Mouse (Mus musculus): ENCODE measurements at regions not wholly inside any gene's neighbourhood (a gene's known extent, or its start where the extent isn't known, plus 50 kb on each side); places are given as distances from the start of the nearest gene placed in this dataset.

DNA sequence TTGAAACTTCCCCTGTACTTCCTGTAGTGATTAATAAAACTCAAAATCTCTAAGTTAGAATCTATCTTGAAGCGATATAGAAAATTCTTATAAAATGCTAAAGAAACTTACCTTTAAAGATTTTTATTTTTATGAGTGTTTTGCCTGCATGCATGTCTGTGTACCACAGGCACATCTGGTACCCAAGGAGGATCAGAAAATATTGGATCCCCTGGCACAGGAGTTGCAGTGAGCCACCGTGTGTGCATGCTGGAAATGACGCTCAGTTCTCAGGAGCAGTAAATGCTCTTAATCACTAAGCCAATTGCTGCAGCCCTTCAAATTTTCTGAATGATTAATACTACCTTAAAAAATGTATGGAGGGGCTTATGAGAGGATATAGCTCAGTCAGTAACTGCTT is 142.8 kb upstream of the 4931417E11Rik start:
- Histone ChIP-seq H3K27me3 (replicated peaks; ENCODE audit: control insufficient read depth, insufficient read depth, low read length) (no peaks in the 10 kb centered on the region), H3K9ac (ENCODE audit: low read depth, low read length) (no peak overlapping the region), H3K4me2 (no peak overlapping the region), H3K4me1 (replicated peaks; ENCODE audit: control insufficient read depth, insufficient read depth, low read length) (no peaks in the 10 kb centered on the region), H3K9me3 (ENCODE audit: control insufficient read depth, low read length) (no peaks in the 10 kb centered on the region), H3K27ac (ENCODE audit: low read depth, low read length) (no peak overlapping the region), H3K4me3 (ENCODE audit: low read depth, low read length) (no peak overlapping the region), H3K36me3 (ENCODE audit: control insufficient read depth, insufficient read depth, low read length) (no peaks in the 10 kb centered on the region)
- no peak for ATAC-seq (replicated peaks; ENCODE audit: low FRiP score)
- DNase-seq (ENCODE audit: low spot score), result no peak
- WGBS, result 75% methylated on average over 3 of the region's 3 CpGs

DNA sequence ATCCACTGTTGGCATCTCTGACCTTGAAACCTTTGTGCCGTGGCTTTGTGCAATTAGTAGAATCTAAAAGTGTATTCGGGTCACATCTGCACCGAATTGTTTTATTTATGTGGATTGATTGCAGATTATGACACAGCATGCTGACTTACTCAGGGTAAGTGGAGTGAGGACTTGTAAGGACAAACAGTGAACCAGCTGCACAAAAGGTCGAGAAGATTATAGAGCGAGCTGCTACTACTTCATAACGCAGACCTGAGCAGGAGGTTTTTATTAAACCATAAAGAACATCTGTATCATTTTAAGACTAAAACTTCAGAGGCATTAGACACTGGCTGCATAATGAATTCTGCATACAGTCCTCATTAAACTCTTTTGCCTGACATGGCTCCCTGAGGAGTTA is 142.4 kb upstream of the 4931417E11Rik start:
- Histone ChIP-seq H3K4me1 (replicated peaks; ENCODE audit: control insufficient read depth, insufficient read depth, low read length) (no peaks in the 10 kb centered on the region), H3K27ac (ENCODE audit: low read depth, low read length) (no peak overlapping the region), H3K9me3 (ENCODE audit: control insufficient read depth, low read length) (no peaks in the 10 kb centered on the region), H3K4me3 (ENCODE audit: low read depth, low read length) (no peak overlapping the region), H3K4me2 (no peak overlapping the region), H3K27me3 (replicated peaks; ENCODE audit: control insufficient read depth, insufficient read depth, low read length) (no peaks in the 10 kb centered on the region), H3K9ac (ENCODE audit: low read depth, low read length) (no peak overlapping the region), H3K36me3 (ENCODE audit: control insufficient read depth, insufficient read depth, low read length) (no peaks in the 10 kb centered on the region)
- DNase-seq (ENCODE audit: low spot score) (no peak), ATAC-seq (replicated peaks; ENCODE audit: low FRiP score) (no peak)
- WGBS, result 70% methylated on average over 6 of the region's 6 CpGs

DNA sequence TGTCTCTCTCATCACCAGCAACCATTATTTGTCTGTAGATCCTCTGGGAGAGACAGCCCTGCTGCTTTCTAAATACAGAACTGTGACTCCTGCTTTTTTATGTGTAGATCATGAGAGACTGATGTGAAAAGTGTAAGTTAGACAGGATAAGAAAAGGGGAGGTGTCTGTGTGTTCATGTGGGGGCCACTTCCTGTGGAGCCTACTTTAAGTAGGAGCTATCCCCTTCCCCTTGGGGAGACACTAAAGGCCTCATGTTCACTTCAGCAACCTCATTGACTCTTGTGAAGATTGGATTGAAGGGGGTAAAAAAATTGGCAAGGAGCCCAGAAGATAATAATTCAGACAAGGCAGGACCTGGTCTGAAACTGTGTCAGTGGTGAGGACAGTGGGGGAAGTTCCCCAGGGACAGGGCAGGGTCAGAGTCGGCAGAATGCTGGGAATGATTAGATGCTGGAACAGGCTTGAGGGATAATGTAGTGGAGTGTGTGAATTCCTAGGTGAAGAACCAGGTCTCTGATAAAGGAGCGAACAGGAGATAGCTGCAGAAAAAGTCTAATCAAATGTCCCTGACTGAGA is 140.7 kb upstream of the 4931417E11Rik start:
- Histone ChIP-seq H3K4me3 (ENCODE audit: low read depth, low read length) (no peak overlapping the region), H3K9me3 (ENCODE audit: control insufficient read depth, low read length) (no peaks in the 10 kb centered on the region), H3K36me3 (ENCODE audit: control insufficient read depth, insufficient read depth, low read length) (no peaks in the 10 kb centered on the region), H3K27me3 (replicated peaks; ENCODE audit: control insufficient read depth, insufficient read depth, low read length) (no peaks in the 10 kb centered on the region), H3K27ac (ENCODE audit: low read depth, low read length) (no peak overlapping the region), H3K9ac (ENCODE audit: low read depth, low read length) (no peak overlapping the region), H3K4me2 (no peak overlapping the region), H3K4me1 (replicated peaks; ENCODE audit: control insufficient read depth, insufficient read depth, low read length) (no peaks in the 10 kb centered on the region)
- no peak for ATAC-seq (replicated peaks; ENCODE audit: low FRiP score)
- no peak for DNase-seq (ENCODE audit: low spot score)
- 64% methylated on average over 2 of the region's 2 CpGs for WGBS

DNA sequence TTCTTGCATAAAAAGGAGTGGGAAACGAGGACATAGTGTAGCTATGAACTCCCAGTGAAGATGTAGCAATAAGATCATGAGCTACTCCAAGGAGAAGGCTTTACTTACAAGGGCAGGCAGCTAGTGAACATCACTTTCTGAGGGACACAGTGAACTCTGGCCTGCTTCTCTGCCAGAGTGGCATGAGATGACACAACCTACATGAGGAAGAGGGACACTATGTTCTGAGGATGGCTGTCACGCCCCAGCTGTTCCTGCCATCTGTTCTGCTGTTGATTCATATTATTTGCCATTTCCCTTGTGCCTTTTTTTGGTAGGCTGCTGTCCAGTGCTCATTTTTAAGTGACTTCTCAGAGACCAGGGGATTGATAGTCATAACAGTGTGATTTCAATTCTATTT is 118.2 kb upstream of the 4931417E11Rik start:
- Histone ChIP-seq H3K27me3 (replicated peaks; ENCODE audit: control insufficient read depth, insufficient read depth, low read length) (no peaks in the 10 kb centered on the region), H3K36me3 (ENCODE audit: control insufficient read depth, insufficient read depth, low read length) (no peaks in the 10 kb centered on the region), H3K9ac (ENCODE audit: low read depth, low read length) (no peak overlapping the region), H3K4me1 (replicated peaks; ENCODE audit: control insufficient read depth, insufficient read depth, low read length) (no peaks in the 10 kb centered on the region), H3K27ac (ENCODE audit: low read depth, low read length) (no peak overlapping the region), H3K4me2 (no peak overlapping the region), H3K9me3 (ENCODE audit: control insufficient read depth, low read length) (no peaks in the 10 kb centered on the region), H3K4me3 (ENCODE audit: low read depth, low read length) (no peak overlapping the region)
- ATAC-seq (replicated peaks; ENCODE audit: low FRiP score) (no peak), DNase-seq (ENCODE audit: low spot score) (no peak)
- 58% methylated on average over 2 of the region's 2 CpGs for WGBS

DNA sequence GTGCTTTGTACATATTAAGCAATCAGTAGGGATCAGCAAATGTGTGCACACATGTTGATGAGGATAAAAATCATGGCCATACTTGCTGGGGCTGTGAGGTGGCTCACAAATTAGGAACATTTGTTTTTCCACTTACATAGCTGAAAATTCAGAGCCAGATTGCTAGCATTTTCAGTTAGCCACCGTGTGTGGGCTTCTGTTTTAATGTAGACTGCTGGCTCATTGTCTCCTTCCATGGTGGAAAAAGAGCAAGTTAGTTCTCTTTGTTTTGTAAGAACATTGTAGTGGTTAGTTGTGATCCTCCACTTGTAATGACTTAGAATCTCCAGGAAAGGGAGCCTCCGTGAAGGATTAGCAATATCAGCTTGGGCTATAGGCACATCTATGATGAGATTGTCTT is 107.2 kb upstream of the 4931417E11Rik start:
- Histone ChIP-seq H3K36me3 (ENCODE audit: control insufficient read depth, insufficient read depth, low read length) (no peaks in the 10 kb centered on the region), H3K27ac (ENCODE audit: low read depth, low read length) (no peak overlapping the region), H3K9ac (ENCODE audit: low read depth, low read length) (no peak overlapping the region), H3K9me3 (ENCODE audit: control insufficient read depth, low read length) (no peaks in the 10 kb centered on the region), H3K27me3 (replicated peaks; ENCODE audit: control insufficient read depth, insufficient read depth, low read length) (no peaks in the 10 kb centered on the region), H3K4me2 (no peak overlapping the region), H3K4me3 (ENCODE audit: low read depth, low read length) (no peak overlapping the region), H3K4me1 (replicated peaks; ENCODE audit: control insufficient read depth, insufficient read depth, low read length) (no peaks in the 10 kb centered on the region)
- DNase-seq (ENCODE audit: low spot score) (no peak), ATAC-seq (replicated peaks; ENCODE audit: low FRiP score) (no peak)
- 75% methylated on average over 2 of the region's 2 CpGs for WGBS

DNA sequence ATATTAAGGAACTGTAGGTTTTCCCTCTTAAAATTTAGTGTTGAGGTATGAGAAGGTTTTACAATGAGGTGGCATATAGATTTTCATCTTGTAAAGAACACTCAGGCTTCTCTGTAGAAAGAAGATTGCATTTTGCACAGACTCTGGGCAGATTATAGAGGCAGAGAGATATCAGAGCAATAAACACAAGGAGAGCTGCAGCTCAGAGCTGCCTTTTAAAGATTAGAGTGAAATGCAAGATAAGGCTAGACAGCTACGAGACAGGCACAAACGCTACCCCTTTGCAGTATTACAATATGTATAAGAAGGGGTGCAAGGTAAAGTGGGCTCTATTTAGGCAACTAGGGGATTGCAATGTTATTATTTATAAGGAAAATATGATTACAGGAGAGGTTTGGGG is 90.5 kb upstream of the 4931417E11Rik start:
- Histone ChIP-seq H3K36me3 (ENCODE audit: control insufficient read depth, insufficient read depth, low read length) (no peaks in the 10 kb centered on the region), H3K4me3 (ENCODE audit: low read depth, low read length) (no peak overlapping the region), H3K9ac (ENCODE audit: low read depth, low read length) (no peak overlapping the region), H3K4me1 (replicated peaks; ENCODE audit: control insufficient read depth, insufficient read depth, low read length) (no peaks in the 10 kb centered on the region), H3K9me3 (ENCODE audit: control insufficient read depth, low read length) (no peaks in the 10 kb centered on the region), H3K27me3 (replicated peaks; ENCODE audit: control insufficient read depth, insufficient read depth, low read length) (no peaks in the 10 kb centered on the region), H3K4me2 (no peak overlapping the region), H3K27ac (ENCODE audit: low read depth, low read length) (no peak overlapping the region)
- WGBS, result 28% methylated on average over 2 of the region's 2 CpGs
- no peak for DNase-seq (ENCODE audit: low spot score)
- ATAC-seq (replicated peaks; ENCODE audit: low FRiP score), result peak; percentile 81

DNA sequence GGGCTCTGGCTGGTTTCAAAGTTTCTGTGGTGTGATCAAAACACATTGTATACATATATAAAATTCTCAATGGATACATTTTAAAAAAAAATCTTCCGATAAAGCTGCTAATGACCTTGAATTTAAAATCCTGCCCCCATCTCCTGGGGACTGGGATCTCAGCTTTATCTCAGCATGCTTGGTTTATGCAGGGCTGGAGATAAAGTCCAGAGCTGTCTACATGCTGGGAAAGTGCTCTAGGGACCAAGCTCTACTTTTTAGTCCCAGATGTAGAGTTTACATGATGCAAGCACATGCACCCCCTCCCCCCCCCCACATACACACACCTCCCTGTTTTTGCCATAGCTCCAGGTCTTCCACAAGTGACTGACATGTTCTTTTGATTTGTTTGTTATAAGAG is 61.1 kb upstream of the 4931417E11Rik start:
- no peak overlapping the region for H3K9ac ChIP-seq (ENCODE audit: low read depth, low read length)
- no peak overlapping the region for H3K4me2 ChIP-seq
- H3K4me3 ChIP-seq (ENCODE audit: low read depth, low read length), result no peak overlapping the region
- ATAC-seq (replicated peaks; ENCODE audit: low FRiP score) (peak; percentile 75), DNase-seq (ENCODE audit: low spot score) (no peak)
- H3K27me3 ChIP-seq (replicated peaks; ENCODE audit: control insufficient read depth, insufficient read depth, low read length), result no peaks in the 10 kb centered on the region
- H3K27ac ChIP-seq (ENCODE audit: low read depth, low read length), result no peak overlapping the region
- no peaks in the 10 kb centered on the region for H3K9me3 ChIP-seq (ENCODE audit: control insufficient read depth, low read length)
- H3K4me1 ChIP-seq (replicated peaks; ENCODE audit: control insufficient read depth, insufficient read depth, low read length), result no peaks in the 10 kb centered on the region; the same call in 1 of the 2 replicates
- no peaks in the 10 kb centered on the region for H3K36me3 ChIP-seq (ENCODE audit: control insufficient read depth, insufficient read depth, low read length)
- WGBS, result 64% methylated on average over 1 of the region's 1 CpGs

DNA sequence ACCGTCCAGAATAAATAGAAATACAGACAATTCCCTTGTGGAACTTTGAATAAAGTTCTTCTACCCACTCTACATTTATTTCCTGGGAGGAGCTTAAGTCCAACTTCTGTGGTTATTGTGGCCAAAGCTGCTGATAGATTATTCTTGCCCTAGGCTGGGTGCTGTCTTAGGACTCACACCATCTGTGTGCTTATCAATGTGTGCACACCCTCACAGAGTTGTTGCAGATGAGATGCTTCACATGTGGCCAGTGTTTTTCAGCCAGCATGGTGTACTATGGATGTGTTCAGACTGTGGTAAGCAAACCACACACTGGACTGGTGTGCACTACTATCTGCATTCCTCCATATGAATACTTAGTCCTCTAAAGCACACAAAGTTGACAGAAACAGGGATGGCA is 60.6 kb upstream of the 4931417E11Rik start:
- DNase-seq (ENCODE audit: low spot score) (no peak), ATAC-seq (replicated peaks; ENCODE audit: low FRiP score) (peak; percentile 99)
- no peaks in the 10 kb centered on the region for H3K9me3 ChIP-seq (ENCODE audit: control insufficient read depth, low read length)
- H3K4me3 ChIP-seq (ENCODE audit: low read depth, low read length), result no peak overlapping the region
- H3K4me2 ChIP-seq, result no peak overlapping the region
- 48% methylated on average over 1 of the region's 1 CpGs for WGBS
- H3K9ac ChIP-seq (ENCODE audit: low read depth, low read length), result no peak overlapping the region
- H3K36me3 ChIP-seq (ENCODE audit: control insufficient read depth, insufficient read depth, low read length), result no peaks in the 10 kb centered on the region
- H3K27ac ChIP-seq (ENCODE audit: low read depth, low read length), result no peak overlapping the region
- no peaks in the 10 kb centered on the region; the same call in 1 of the 2 replicates for H3K4me1 ChIP-seq (replicated peaks; ENCODE audit: control insufficient read depth, insufficient read depth, low read length)
- no peaks in the 10 kb centered on the region for H3K27me3 ChIP-seq (replicated peaks; ENCODE audit: control insufficient read depth, insufficient read depth, low read length)

DNA sequence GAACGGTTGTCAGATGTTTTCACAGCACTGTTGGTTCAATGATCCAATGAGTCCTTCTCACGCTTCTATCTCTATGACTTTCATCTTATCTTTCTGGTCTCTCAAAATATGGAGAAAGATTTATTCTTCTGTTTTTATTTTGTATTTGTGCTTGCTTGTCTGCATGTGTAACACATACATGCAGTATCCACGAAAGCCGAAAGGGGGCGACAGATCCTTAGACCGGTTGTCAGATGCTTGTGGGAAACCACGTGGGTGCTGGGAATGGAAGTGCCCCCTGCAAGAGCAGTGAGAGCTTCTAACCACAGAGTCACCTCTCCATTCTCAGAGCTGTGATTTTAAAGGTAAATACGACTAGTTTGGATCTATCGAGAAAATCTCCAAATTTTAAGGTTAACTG is 54.2 kb upstream of the 4931417E11Rik start:
- Histone ChIP-seq H3K27me3 (replicated peaks; ENCODE audit: control insufficient read depth, insufficient read depth, low read length) (no peaks in the 10 kb centered on the region), H3K4me1 (replicated peaks; ENCODE audit: control insufficient read depth, insufficient read depth, low read length) (no peaks in the 10 kb centered on the region), H3K27ac (ENCODE audit: low read depth, low read length) (no peak overlapping the region), H3K4me2 (no peak overlapping the region), H3K9ac (ENCODE audit: low read depth, low read length) (no peak overlapping the region), H3K36me3 (ENCODE audit: control insufficient read depth, insufficient read depth, low read length) (no peaks in the 10 kb centered on the region), H3K9me3 (ENCODE audit: control insufficient read depth, low read length) (no peaks in the 10 kb centered on the region), H3K4me3 (ENCODE audit: low read depth, low read length) (no peak overlapping the region)
- WGBS, result 50% methylated on average over 9 of the region's 9 CpGs
- DNase-seq (ENCODE audit: low spot score) (no peak), ATAC-seq (replicated peaks; ENCODE audit: low FRiP score) (no peak)

Measured in liver, embryonic 11.5 days (tissue).